Mouse (Mus musculus): Measurements from ENCODE around the gene Cnot8.
"Not testable (repeated sequence)": the region's sequence is repeated elsewhere in the genome, so short reads cannot be mapped to it uniquely, and the experiment has no call there.

The Cnot8 gene

DNA sequence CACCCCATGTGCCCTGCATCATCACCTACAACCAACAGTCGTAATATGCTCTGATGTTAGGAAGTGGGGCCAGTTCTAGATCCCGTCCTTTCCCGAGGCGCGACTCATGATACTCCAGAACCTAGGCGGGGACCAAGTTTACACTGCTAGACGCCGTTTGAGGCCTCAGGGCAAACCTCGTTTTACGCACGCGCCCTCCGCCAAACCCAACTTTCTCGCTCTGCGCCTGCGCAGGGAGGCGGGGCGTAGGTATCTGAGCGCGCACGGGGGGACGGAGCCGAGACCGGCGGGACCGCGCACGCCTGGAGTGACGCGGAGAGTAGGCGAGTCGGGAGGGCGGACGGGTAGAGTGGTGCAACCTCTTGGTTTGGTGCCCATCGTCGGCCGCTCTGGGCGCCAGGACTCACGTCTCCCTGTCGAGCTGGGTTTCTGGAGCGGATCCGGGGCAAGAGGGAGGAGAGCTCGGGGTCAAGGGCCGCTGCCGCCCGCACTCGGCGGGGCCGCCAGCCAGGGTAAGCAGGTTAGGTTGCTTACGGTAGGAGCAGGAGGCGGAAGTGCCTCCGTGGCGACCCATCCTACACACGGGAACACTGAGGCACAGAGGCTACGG is at the start of gene Cnot8:
Gene Cnot8 (plus strand): TSS at position 457 of the 610 bp plus-strand sequence.
- DNase-seq (ENCODE audit: low spot score in 2 of 2), result peak; percentile 99

DNA sequence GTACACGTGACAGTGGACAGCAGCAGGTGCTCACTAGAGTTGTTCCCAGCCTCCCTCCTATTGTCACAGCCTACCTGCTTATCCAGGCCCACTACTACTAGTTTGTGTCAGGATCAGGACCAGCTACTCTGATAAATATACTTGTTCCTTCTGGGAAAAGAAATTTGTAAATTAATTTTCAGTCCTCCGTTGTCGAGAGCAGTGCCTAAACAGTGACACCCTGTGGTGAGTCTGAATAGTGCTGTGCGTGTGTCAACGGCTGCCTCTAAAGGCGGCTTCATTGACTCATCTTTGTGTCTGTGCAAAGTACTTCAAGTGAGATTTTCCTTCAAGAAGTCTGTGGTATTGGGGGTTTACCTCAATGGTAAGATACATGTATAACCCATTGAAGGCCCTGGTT is 46.5 kb upstream of the Cnot8 start:
- peak in 1 of 2 experiments; percentile 52 for DNase-seq (ENCODE audit: low spot score in 2 of 2)

GRCm38 (mm10) chr11:58059752-58060151 is 44.2 kb upstream of the Cnot8 start:
- DNase-seq (ENCODE audit: low spot score in 2 of 2), result not testable (repeated sequence)

DNA sequence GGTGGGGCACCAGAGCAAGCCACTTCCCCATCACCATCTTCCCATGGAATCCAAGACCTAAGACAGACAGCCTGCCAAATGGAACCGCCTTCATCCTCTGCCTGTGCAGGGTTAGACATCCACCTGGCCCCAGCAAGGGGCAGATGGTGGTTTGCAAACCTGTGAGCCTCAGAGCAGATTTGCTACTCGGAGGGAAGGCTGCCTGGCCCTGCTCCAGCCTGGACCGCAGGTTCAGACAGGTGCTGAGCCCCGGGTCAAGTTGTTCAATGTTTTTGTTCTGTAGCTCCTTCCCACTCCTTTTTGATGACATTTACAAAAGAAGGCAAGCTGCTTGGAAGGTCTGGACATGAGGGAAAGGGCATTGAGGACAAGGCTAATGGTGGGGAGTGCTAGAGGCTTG is 42.7 kb upstream of the Cnot8 start:
- DNase-seq (ENCODE audit: low spot score in 2 of 2), result not testable (repeated sequence)

GRCm38 (mm10) chr11:58062586-58062985 is 41.4 kb upstream of the Cnot8 start:
- no peak for DNase-seq (ENCODE audit: low spot score in 2 of 2)

DNA sequence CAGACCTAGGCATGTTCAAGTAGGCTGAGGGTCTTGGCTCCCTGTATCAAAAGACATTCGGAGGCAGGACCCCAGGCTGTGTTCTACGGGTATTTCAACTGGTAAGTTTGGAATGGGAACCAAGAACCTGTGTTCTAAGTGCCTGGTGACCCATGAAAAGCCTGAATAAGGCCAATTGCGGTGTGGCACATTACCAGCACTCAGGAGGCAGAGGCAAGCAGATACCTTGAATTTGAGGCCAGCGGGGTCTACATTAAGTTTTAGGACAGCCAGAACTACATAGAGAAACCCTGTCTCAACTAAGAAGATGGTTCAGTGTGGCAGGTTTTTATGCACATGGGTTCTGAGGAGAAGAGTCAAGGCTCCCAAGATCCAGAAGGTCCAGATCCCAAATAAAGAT is 38.9 kb upstream of the Cnot8 start:
- DNase-seq (ENCODE audit: low spot score in 2 of 2), result no peak

- no peak for DNase-seq (ENCODE audit: low spot score in 2 of 2)
Measured at GRCm38 (mm10) chr11:58072978-58073377, 31.0 kb upstream of the Cnot8 start.

DNA sequence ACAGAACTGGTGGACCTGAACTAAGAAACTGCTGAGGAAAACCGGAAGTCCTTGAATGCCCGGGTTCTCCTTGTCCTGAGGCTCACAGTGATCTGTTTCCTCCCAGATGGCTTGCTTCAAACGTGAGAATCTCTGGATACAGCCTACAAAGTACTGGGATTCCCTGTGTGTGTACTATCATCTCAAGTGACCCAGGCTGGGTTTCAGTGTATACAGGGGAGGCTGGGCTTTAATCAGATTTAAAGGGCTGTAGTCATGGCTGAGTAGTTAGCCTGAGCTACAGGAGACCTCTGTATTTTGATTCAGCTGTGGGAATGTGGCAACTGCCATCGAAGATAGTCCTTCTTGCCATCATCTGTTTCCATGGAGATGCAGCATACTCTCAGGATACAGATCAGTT is 26.7 kb upstream of the Cnot8 start:
- DNase-seq (ENCODE audit: low spot score in 2 of 2), result no peak

- no peak for DNase-seq (ENCODE audit: low spot score in 2 of 2)
Measured at GRCm38 (mm10) chr11:58081716-58082115, 22.2 kb upstream of the Cnot8 start.

DNA sequence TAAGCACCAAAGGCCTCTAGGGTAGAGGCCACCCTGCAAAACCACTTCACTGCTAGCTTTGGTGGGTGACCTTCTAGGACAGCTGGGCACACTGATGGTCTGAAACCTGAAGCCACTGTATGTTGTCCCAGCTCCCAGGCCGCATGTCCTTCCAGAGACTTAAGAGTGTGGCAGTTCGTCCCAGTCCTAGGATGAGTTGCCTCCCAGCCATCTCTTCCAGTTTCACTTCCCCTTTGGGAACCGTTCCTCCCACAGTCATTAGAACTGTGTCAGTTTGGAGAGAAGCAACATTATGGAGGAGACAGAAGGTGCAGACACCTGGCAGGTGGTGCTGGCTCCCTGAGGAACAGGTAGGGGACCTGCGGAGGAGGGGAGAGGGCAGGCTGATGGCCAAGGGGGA is 11.4 kb upstream of the Cnot8 start:
- DNase-seq (ENCODE audit: low spot score in 2 of 2), result no peak

GRCm38 (mm10) chr11:58093021-58093528 is 10.9 kb upstream of the Cnot8 start, which contains the start of gene Gm12248:
TSS of gene Gm12248 (minus strand) at chr11:58093134.
- no peak for DNase-seq (ENCODE audit: low spot score in 2 of 2)

GRCm38 (mm10) chr11:58094766-58095165 is 9.2 kb upstream of the Cnot8 start:
- no peak for DNase-seq (ENCODE audit: low spot score in 2 of 2)

GRCm38 (mm10) chr11:58095561-58095960 is 8.4 kb upstream of the Cnot8 start:
- DNase-seq (ENCODE audit: low spot score in 2 of 2), result no peak

DNA sequence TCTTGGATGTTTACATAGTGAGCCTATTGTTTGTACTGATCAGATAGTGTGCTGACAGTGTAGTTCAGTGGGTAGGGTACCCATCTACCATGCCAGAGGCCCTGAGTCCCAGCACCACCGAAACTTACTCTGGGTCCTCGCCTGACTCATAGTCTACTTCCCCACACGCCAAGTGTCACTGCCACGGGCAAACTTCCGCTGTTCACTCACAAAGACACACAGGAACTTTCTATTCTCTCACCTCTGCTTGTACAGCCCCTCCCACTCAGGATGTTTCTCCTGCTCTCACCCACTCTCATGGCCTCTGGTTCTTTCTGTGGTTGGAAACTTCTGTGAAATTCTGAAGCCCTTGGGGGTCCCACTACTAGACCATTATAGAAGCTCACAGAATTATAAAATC is 7.8 kb upstream of the Cnot8 start:
- peak; percentile 46 to 57 for DNase-seq (ENCODE audit: low spot score in 2 of 2)

GRCm38 (mm10) chr11:58096821-58097620 is 6.9 kb upstream of the Cnot8 start:
- peak in 1 of 2 experiments; percentile 22 for DNase-seq (ENCODE audit: low spot score in 2 of 2)

DNA sequence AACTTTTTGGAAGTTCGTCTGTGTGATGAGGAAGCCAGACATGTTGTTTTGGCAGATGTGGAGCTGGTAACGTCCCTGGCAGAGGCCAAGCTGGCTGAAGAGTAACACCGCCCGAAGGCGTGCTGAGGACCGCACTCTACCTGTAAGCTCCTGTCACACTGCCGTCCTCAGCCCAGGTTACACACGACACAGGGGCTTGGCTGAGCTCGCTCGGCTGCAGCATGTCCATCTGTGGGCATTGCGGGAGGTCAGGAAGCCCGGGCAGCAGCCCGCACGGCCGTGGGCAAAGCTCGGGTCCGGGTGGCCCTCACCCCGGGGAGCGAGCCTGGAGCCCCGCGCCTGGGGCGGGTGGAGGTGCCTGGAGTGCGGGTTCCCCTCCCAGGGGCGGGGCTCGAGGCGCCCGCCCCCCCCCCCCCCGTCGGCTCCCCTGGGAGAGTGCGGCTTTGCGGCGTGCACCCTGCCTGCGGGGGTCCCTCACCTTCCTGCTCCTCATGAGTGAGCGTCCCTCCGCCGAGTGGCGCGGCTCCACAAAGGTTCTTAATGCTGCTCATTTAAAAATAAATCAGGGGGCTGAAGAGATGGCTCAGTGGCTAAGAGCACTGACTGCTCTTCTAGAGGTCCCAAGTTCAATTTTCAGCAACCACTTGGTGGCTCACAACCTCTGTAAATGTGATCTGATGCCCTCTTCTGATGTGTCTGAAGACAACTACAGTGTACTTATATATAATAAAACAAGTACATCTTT is 6.2 kb upstream of the Cnot8 start:
- peak; percentile 27 to 33 for DNase-seq (ENCODE audit: low spot score in 2 of 2)

DNA sequence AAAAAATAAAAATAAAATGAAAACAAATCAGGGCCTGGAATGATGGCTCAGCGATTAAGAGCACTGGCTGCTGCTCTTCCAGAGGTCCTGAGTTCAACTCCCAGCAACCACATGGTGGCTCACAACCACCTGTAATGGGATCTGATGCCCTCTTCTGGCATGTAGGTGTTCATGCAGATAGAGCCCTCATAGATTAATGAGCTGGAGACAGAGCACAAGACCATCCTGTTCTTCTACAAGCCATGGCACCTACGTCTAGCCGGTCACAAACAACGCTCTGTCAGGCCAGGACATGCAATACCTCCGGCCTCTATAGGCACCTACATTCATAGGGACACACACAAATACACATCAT is 5.6 kb upstream of the Cnot8 start:
- peak; percentile 18 to 34 for DNase-seq (ENCODE audit: low spot score in 2 of 2)

GRCm38 (mm10) chr11:58100006-58100405 is 3.9 kb upstream of the Cnot8 start:
- DNase-seq (ENCODE audit: low spot score in 2 of 2), result no peak

GRCm38 (mm10) chr11:58101194-58101720 is 2.7 kb upstream of the Cnot8 start:
- no peak for DNase-seq (ENCODE audit: low spot score in 2 of 2)

DNA sequence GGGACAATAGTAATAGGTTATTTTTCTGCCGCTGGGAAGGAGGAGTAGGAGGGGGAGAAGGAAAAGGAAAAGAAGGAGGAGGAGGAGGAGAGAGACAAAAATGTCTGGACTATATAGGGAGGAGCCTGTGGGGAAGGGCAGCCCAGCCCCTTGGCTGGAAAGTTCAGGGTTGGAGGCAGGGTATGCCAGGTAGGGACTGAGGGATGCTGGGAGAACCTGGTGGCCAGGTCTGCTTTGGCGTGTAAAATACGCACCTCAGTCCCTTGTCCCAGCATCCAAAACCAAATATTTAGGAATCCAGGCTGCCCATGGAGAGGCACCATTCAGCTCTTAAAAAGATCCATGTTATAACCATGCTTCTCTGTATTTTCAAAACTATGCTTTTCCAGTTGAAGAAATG is 1.8 kb upstream of the Cnot8 start:
- peak in 1 of 2 experiments; percentile 46 for DNase-seq (ENCODE audit: low spot score in 2 of 2)

- peak; percentile 71 to 82 for DNase-seq (ENCODE audit: low spot score in 2 of 2)
Measured at GRCm38 (mm10) chr11:58102581-58103343, 1.2 kb upstream of the Cnot8 start.

DNA sequence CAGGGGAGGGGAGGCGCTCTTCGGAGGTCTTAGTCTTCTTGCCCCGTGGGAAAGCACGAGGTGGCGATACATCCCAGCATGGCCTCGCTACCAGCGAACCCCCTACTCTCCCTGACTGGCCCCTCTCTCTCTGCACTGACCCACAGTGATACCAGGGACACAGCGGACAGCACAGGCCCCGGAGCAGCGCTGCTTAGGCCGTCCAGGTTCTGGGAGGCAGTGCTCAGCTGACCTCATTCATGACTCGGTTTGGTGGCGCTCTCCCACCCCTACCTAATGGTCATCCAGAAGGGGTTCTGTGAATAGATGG is 654 bp upstream of the Cnot8 start:
- DNase-seq (ENCODE audit: low spot score in 2 of 2), result peak; percentile 53 to 70

Measured in thymus, postnatal 10 days (tissue).